Mouse (Mus musculus): ENCODE measurements at regions not wholly inside any gene's neighbourhood (a gene's known extent, or its start where the extent isn't known, plus 50 kb on each side); places are given as distances from the start of the nearest gene placed in this dataset.
"Not testable (repeated sequence)": the region's sequence is repeated elsewhere in the genome, so short reads cannot be mapped to it uniquely, and the experiment has no call there.

DNA sequence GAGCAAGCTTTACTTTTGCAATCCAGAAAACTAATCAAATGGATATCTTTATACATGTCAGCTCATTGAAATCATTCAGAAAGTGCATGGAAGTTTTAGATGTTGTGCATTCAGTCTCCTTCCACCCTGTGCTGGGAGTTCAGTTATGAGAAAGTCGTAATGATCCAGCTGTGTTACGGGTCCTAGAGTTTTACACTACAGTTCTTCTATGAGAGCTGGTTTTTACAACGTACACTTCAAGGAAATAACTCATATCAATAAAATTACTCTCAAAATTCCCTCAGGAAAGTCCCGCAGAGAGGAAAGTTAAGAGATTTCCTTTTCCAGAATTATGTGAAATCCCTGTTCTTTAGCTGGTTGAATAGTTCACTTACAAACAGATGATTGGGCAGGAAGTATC, 418.1 kb upstream of the Slc10a2 start:
- in situ Hi-C loops (cut with MboI, MseI): no loop called here

DNA sequence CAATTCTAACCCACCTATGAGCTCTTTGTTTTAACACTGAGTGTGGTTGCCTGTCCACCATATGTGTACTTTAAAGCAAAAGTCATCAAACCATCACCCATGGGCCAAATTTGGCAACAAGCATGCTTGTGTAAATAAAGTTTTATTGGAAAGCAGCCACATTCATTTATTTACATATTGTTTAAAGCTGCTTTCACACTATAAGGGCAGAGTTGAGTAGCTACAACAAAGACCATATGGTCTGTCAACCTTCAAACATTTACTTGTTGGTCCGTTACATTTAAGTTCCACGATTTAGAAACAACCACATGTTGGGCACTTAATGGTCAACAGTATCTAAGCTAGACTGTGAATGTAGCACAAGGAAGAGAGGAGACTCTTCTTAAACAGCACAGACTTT, 390.7 kb upstream of the Slc10a2 start:
- in situ Hi-C loops (cut with MboI, MseI): no loop called here

DNA sequence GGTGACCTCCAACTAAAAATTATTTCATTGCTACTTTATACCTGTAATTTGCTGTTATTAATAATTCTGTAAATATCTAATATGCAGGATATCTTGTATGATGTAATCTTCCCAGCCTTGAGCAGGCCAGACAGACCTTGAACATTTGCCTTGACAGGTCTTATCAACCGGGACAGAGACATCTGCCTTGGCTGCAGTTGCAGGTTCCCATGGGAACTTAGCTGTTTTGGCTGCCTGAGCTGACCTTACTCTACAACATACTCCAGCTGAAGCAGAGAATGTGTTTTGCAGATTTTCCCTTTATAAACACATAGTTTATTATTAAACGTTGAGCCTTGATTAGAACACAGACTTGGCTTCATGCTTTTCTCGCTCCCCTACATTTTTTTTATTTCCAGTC, 385.3 kb upstream of the Slc10a2 start:
- in situ Hi-C loops (cut with MboI, MseI): no loop called here

DNA sequence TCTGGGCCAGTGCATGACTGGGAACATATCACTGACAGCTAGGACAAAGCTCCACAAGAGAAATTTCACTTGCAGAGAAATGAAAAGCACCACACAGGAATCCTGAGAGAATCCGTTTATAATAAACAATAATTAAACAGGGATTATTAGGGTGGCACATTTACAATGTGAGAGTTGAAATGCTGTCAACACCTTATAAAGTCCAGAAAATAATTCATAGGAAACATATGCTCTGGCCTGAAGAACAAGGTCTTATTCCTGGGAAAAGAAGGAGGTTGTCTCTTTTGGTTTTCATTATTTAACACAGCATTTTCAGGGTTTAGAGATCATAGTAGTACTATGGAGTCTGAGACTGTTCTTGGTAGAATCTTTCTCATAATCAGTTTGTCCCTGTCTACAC, 377.8 kb upstream of the Slc10a2 start:
- in situ Hi-C loops (cut with MboI, MseI): no loop called here

DNA sequence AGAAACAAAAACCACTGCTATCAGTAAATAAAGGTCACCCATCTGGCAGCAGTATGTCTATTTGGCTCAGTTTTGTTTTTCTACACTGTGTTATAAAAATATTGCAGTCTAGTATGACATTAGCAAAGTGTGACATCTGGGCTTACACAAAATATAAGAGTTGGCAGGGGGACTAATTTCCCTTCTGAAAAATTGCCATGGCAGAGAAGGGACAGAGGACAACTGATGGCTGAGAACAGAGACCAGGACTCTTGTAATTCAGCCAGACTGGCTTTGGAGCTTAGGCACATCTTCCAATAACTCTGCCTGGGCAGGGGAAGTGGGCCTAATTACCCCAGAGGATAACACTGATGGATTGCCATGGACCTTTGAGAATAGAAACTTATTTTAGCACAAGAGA, 367.8 kb upstream of the Slc10a2 start:
- in situ Hi-C loops (cut with MboI, MseI): no loop called here

DNA sequence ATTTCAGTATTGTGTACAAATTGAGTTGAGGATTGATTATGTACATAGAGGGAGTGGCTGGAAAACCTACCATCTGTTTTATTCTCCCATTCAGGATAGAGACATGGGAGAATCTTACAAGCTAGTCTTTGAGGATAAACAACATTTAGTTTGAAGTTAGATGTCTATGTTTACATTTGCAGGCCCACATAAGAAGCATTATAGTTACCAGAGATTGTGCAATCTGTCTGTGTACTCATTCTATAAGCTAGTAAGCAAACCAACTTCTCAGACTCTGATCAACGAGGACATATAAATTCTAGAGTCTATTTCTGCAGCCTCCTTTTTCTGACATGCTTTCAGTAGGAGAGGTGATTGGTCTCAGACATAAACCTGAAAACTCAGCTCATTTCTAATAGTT, 367.4 kb upstream of the Slc10a2 start:
- in situ Hi-C loops (cut with MboI, MseI): no loop called here

DNA sequence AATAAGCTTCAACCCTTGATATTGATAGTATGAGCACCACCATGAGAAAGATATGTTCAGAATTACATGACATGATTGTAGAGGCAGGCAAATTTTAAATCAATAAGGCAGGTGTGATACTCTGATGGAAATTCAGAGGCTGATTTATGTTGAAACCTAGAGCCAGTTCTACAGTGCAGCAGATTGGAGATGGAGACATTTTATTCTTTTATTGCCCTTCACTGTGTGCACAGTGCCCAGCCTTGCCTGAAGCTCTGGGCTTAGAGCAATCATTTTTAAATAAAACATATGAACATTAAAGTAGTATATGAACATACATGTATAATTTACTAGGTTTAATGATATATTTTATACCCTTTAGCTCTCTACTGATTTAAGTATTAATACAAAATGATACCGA, 352.5 kb upstream of the Slc10a2 start:
- in situ Hi-C loops (cut with MboI, MseI): no loop called here

DNA sequence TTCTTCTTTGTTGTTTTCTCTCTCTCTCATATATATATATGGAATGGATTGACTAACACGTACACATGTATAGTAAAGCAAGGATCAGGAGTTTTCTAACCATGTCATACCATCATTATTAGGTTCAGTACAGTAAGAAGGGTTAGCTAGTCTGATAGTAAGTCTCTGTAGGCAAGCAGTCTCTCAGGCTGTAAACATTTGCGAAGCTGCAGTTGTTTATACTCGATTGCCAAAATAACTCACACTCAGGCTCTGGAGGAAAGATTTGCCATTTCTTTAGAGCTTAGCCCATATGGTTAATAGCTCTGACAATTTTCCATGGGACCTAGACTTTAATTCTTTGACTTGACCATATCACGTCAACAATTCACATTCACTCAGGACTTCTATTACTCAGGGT, 348.3 kb upstream of the Slc10a2 start:
- in situ Hi-C loops (cut with MboI, MseI): no loop called here

DNA sequence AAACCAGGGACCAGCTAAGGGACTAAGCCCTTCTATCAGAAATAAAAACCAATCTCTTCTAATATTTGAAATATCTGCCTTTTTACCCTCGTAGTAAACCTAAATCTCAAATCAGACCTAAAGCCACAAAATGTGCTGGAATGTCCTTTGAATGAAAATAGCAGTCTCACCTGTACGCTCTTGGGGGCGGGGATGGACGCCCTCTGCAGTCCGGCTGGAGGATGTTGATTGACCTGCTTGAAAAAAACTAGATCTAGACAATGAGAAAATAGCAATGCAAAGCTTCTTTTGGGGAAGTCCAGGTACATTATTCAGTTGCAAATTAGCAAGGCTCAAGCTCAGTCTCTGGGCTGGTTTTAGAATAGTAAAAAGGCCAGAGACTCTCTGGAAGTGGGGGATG, 337.1 kb upstream of the Slc10a2 start:
- in situ Hi-C loops (cut with MboI, MseI): not testable (repeated sequence)

DNA sequence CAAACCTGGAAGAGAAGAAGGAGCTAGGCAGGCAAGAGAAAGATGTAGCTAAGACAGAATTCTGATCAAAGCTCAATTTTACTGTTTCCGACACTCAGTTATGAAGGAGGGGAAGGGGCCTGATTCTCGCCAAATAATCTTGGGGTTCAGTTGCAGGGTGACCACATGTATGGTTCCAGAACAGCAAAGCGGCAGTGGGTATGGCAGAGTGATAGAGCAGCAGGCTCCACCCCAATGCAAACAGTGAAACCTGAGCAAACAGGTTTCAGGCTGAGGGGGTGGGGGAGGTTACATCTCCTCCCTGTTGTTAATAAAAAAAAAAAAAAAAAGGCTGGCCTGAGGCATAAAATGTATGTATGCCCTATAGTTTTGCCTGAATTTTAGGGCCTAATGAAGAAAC, 335.3 kb upstream of the Slc10a2 start:
- in situ Hi-C loops (cut with MboI, MseI): not testable (repeated sequence)

DNA sequence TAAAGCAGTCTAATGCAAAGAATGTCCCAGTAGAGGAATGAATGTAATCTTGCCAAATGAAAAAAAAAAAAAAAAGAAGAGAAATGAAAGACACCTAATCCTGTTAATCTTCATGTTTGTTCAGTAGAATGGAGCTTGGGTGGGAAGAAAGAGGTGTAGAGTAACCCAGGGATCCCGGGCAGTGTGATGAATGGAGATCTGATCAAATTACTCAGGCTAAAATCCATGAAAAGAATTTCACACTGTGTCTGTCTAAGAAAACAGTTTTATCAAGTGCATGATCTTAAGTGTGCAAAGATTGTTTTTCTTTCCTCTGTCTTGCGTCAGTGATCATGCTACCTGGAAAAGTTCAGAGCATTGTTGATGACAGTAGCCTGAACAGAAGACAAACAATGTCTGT, 333.9 kb upstream of the Slc10a2 start:
- in situ Hi-C loops (cut with MboI, MseI): no loop called here

DNA sequence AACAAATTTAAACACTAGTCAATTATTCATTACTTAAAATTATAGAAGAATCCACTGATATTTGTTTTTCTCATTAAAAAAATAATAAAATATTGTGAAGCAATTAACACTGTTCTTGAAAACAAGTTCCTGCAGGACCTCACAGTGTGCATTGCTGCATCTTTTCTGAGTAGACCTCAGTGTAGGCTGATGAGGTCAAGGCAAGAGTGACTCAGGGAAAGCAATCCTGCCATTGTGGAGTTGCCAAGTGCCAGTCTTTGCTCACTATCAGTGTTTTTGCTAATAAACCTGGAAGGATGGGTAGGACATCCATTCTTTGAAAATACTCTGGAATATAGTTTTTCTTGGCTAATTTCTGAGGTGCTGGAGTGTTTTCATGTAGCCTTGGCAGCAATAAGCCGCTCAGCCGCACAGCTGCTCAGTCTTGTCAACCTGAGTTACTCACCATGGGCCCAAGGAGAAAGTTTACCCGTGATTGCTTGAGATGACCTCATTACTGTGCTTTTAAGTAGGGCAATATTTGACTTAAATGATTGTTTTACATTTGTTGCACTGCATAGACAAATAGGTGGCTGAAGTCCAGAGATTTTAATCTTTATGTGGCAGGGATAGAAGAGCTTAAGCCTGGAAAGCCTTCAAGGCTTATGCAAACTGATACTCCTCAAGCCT, 323.3 kb upstream of the Slc10a2 start:
- in situ Hi-C loops (cut with MboI, MseI): no loop called here

DNA sequence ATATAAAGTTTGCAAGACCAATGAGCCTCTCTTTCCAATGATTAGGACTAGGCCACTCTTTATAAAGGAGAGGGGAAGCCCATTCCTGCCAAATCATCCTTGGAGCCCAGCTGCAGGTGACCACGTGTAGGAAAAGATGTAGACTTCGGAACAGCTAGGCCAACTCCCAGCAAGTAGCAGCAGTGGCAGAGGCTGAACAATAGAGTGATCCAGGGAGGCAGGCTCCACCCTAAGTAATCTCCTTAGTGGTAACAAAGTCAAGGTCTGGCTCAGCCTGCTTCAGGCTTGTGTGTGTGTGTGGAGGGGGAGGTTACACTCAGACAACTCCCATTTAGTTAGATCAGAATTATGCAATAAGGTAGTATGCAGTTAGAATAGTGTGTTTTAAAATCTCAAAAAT, 311.7 kb upstream of the Slc10a2 start:
- in situ Hi-C loops (cut with MboI, MseI): loop anchor here in 1 of 2 experiments (10.0 kb wide), 1 partner anchor 1028 kb away; no protein-coding TSS in a partner anchor

DNA sequence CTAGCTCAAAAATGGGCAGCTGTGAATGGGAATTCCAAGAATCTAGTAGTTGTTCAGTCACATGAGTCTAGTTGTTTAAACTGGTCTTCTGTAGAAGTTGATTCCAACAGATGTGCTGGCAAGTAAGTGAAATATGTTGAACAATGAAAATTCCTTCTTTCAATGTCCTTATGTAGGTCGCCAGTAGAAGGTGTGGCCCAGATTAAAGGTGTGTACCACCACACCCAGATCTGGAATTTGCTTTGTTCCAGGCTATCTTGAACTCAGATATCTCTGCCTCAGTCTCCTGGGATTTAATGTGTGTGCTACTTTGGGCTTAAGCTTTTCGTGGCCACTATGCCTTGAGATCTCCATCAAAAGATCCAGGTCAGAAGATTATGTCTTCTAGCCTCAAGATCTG, 279.7 kb upstream of the Slc10a2 start:
- in situ Hi-C loops (cut with MboI, MseI): loop anchor here in 1 of 2 experiments (10.0 kb wide), 1 partner anchor 650 kb away; no protein-coding TSS in a partner anchor

DNA sequence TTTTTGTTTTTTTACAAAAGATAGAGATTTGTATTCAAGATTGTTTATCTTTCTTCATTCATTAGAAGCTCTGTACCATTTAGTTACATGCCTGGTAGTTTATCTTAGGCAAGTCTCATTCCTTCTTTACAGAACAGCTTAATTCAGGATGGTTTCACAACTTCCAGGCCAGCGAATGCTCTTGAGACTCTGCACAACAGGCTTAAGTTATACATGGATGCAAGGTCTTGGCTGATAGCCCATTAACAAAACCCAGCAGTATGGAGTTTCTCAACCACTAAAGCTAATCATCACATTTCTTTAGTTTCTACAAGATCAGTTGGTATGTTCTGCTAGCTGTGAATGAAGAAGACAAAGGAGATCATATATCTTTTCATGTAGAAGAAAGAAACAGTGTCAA, 272.9 kb upstream of the Slc10a2 start:
- in situ Hi-C loops (cut with MboI, MseI): loop anchor here in 1 of 2 experiments (5.0 kb wide), 1 partner anchor 376 kb away; no protein-coding TSS in a partner anchor

DNA sequence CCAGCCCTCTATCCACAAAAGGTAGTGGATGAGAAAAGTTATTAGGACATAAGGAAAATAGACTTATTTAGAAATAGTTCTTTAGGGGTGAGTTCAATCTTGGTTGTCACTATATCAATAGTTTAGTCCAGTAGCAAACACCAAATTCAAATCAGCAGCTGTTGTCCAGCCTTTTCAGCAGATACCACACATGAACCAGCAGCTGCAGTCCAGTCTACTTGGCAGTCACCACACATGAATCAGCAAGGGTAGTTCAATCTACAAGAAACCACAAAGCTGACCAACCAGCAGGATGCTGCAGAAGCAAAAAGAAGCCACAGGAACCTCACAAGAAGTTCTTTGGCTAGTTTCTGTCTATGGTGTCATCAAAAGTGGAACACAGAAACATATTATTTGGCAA, 234.8 kb upstream of the Slc10a2 start:
- in situ Hi-C loops (cut with MboI, MseI): no loop called here

DNA sequence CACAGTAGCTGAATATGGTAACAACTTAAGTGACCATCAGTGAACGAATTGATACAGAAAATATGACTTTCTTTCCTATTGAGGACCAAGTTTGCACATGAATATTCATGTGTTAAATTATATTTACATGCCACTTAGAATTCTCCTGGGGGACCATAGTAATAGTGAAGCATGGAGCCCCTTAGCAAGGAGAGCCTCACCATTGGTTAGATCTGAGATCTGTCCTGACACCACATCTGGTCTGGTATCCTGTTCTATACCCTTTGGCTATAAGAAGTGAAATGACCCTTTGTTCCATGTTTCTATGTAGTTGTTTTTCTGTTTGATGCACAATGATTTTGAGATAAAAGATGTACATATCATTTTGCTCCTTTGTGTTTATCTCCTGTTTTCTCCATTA, 209.4 kb upstream of the Slc10a2 start:
- in situ Hi-C loops (cut with MboI, MseI): no loop called here

DNA sequence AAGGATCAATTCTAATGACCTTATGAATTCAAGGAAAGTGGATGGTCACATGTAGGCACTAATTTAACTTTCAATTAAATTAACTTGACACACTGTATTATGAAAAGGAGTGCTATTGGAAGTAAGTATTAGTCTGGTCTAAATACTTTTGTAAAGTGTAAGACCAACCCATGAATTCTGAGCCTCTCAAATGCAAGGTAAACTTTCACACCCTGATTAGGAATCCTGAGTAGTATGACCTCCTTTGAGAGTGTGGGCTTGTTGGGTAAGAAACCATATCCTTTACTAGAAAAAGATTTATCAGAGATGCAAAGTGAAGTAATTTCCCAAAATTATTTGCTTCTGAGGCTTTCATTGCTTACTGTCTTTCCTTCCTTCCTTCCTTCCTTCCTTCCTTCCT, 194.8 kb upstream of the Slc10a2 start:
- in situ Hi-C loops (cut with MboI, MseI): loop anchor here in 1 of 2 experiments (25.0 kb wide), 1 partner anchor 812 kb away; no protein-coding TSS in a partner anchor

DNA sequence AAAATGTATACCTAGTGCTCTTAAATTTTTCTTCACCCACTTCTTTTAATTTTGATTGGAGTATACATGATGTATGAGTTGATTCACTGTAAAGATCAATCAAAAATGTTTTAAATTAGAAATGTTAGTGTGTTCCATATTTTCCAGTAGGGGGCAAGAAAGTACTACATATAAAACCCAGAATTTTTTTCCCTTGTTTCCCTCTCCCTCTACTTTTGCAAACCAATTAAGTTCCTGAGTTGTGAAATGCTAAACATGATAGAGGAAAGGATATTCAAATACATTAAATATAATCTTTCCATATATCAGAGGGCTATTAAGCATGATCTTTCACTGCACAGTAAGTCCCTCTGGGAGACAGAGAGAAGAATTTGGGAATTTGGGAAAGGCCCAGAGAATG, 192.0 kb upstream of the Slc10a2 start:
- in situ Hi-C loops (cut with MboI, MseI): loop anchor here in 1 of 2 experiments (25.0 kb wide), 1 partner anchor 815 kb away; no protein-coding TSS in a partner anchor

DNA sequence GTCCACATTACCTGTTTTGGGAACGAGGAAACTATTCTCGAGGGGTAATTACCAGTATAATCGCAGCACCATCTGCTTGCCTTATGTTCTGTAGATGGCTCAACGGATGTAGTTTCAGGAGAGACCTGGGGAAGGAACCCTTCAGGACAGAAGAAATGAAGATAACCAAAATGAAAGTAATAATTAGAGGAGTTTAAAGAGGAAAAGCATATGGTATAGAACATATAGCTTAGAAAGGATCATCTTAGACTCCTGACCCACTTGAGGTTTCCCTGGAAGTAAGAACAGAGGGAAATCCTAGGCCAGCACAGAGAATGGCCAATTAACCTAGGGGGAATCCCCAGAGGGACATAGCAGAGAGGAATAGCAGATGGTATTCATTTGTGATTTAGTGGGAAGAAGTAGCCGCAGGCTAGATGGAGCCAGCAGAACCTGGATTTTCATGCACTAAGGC, 180.6 kb upstream of the Slc10a2 start:
- in situ Hi-C loops (cut with MboI, MseI): loop anchor here in 1 of 2 experiments (25.0 kb wide), 1 partner anchor 827 kb away; no protein-coding TSS in a partner anchor

DNA sequence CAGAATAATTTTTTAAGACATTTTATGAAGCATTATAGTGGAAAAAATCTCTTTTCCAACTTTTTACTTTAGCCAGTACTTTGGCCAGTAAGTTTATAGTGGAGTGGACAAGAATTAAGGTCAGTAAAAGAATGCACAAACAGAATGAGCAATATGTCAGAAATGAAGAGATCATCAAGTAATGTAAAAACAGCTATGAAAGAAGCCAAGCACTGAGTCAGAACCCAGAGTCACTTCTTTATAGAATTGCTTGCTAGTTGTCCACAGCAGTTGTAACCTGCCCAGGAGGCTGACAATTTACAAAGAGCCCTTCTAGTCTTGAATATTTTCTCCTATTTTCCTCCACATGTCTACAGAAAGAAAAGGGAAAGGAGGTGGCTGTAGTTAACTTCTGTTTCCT, 178.6 kb upstream of the Slc10a2 start:
- in situ Hi-C loops (cut with MboI, MseI): loop anchor here in 1 of 2 experiments (25.0 kb wide), 1 partner anchor 829 kb away; no protein-coding TSS in a partner anchor

DNA sequence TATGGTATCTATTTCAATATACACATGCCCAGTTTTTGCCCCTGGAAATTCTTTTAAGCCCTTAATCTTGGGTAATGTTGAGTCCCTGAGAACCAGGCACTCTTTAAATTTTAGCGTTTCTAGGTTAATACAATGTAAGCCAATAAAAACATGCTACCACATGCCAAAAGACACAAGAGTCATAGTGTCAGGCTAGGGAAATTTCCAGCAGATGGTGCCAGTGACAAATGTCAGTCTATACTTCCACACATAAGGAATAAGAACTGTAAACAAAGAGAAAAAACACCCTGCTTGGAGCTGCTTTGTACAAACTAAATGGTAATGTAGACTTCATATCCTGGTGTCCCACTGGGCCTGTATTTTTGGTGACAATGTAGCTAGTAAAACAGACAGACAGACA, 157.2 kb upstream of the Slc10a2 start:
- in situ Hi-C loops (cut with MboI, MseI): no loop called here

DNA sequence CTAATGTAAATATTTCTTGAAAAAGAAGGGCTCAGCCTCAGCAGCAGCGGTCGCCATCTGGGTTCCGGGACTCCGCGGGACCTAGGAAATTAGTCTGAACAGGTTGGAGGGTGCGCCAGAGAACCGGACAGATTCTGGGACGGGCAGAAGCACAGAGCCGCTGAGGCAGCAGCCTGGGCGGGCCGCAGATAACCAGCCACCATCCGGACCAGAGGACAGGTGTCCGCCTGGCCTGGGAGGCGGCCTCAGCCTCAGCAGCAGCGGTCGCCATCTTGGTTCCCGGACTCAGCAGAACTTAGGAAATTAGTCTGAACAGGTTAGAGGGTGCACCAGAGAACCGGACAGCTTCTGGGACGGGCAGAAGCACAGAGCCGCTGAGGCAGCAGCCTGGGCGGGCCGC, 136.7 kb upstream of the Slc10a2 start:
- in situ Hi-C loops (cut with MboI, MseI): not testable (repeated sequence)

Measured in T-helper 17 cell (primary cell).